Mouse (Mus musculus) embryo, embryonic 11.5 days (tissue): ENCODE data around the gene Cox6a2.
"Not testable (repeated sequence)": the region's sequence is repeated elsewhere in the genome, so short reads cannot be mapped to it uniquely, and the experiment has no call there.

Experiments used
- DNase-seq: peaks from one replicate; pipeline ENCODE4 v3.0.0-alpha.2; 2012; ENCODE audit warnings: low read depth, low spot score

Cox6a2 gene

GRCm38 (mm10) chr7:128234796-128235195, 28.6 kb upstream of the Cox6a2 start:
- no peak for DNase-seq

- DNase-seq: no peak
These were observed 25.6 kb upstream of the Cox6a2 start for GRCm38 (mm10) chr7:128231741-128232140.

GRCm38 (mm10) chr7:128220936-128221335, 14.7 kb upstream of the Cox6a2 start:
- DNase-seq: no peak

GRCm38 (mm10) chr7:128219952-128220351, 13.8 kb upstream of the Cox6a2 start:
- DNase-seq: no peak

GRCm38 (mm10) chr7:128209826-128210225, 3.6 kb upstream of the Cox6a2 start:
- no peak for DNase-seq

- peak; percentile 64 for DNase-seq
These were observed 2.0 kb upstream of the Cox6a2 start for GRCm38 (mm10) chr7:128208187-128208586.

GRCm38 (mm10) chr7:128205695-128206094, 492 bp downstream of the Cox6a2 start:
- no peak for DNase-seq

- DNase-seq: no peak
These were observed 2.0 kb downstream of the Cox6a2 start for GRCm38 (mm10) chr7:128204179-128204578.

GRCm38 (mm10) chr7:128203071-128203470, 3.1 kb downstream of the Cox6a2 start:
- no peak for DNase-seq

- DNase-seq: no peak
These were observed 4.6 kb downstream of the Cox6a2 start for GRCm38 (mm10) chr7:128201607-128202006.

GRCm38 (mm10) chr7:128181691-128182090, 24.5 kb downstream of the Cox6a2 start:
- DNase-seq: no peak

- no peak for DNase-seq
These were observed 25.6 kb downstream of the Cox6a2 start for GRCm38 (mm10) chr7:128180546-128180945.

GRCm38 (mm10) chr7:128180126-128180525, 26.1 kb downstream of the Cox6a2 start:
- DNase-seq: no peak

- no peak for DNase-seq
These were observed 27.8 kb downstream of the Cox6a2 start for GRCm38 (mm10) chr7:128178385-128178784.

GRCm38 (mm10) chr7:128169996-128170395, 36.2 kb downstream of the Cox6a2 start:
- DNase-seq: no peak

GRCm38 (mm10) chr7:128166391-128166790, 39.8 kb downstream of the Cox6a2 start:
- DNase-seq: no peak

- no peak for DNase-seq
These were observed 42.2 kb downstream of the Cox6a2 start for GRCm38 (mm10) chr7:128164001-128164400.

GRCm38 (mm10) chr7:128158688-128159354, 47.4 kb downstream of the Cox6a2 start:
- not testable (repeated sequence) for DNase-seq
